8 mouse cellular contexts compared by ENCODE assay signal in the genomic region with DNA sequence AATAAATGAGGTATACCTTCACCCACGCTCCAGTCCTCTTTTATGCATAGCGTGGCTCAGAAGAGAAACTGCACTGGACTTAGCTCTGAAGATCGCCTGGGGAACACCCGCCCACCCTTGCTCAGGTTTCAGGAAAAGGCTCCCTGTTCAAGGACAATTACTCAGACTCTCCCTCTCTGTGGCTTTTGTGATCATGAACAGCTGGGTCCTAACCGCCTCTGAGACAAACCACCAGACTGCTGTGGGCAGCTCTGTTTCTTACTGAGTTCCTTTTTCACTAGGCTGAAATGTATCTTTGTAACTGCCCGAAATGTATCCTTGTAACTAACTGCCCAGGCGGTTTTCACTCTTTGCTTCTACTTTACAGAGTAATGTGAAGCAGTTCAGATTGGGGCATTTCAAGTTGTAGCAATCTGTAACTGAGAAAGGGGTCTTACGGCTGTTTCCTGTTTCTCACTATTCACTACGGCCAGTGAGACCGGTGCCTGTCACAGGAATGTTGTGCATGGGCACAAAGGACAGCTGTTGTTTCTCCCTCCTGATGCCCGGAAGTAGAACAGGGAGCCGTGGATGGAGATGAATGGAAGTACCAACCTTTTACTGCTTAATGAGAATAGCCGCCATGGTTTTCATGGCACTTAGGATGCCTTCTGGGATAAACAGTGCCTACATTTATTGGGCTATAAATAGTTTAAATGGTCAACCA. TPM values are rescaled to one million over a fixed set of nuclear protein-coding genes. Genes with fewer than 3 reads are reported as not detected.
DNase-seq lines count a peak whose midpoint lies in the region; ATAC-seq lines count a peak whose summit lies in the region.

No protein-coding gene starts in this region.

- no peak overlapping the region for H3K4me3 ChIP-seq in neural tube, embryonic 11.5 days (ENCODE audit: low read depth, low read length)
- no peak overlapping the region for H3K4me3 ChIP-seq in neural tube, embryonic 15.5 days (replicated peaks)

- WGBS in neural tube, embryonic 11.5 days, result 25% methylated on average over 13 of the region's 13 CpGs
- 18% methylated on average over 13 of the region's 13 CpGs for WGBS in neural tube, embryonic 15.5 days

- no peak overlapping the region; the same call in 1 of the 2 replicates for H3K27ac ChIP-seq in neural tube, embryonic 11.5 days (ENCODE audit: low read depth, low read length)
- no peak overlapping the region; the same call in 1 of the 2 replicates for H3K27ac ChIP-seq in neural tube, embryonic 15.5 days (replicated peaks)

- H3K36me3 ChIP-seq in neural tube, embryonic 11.5 days (ENCODE audit: control insufficient read depth, insufficient read depth, low read length), result no peaks in the 10 kb centered on the region
- H3K36me3 ChIP-seq in neural tube, embryonic 15.5 days, result no peaks in the 10 kb centered on the region

- H3K9ac ChIP-seq in neural tube, embryonic 11.5 days (ENCODE audit: low read length), result no peak overlapping the region
- H3K9ac ChIP-seq in neural tube, embryonic 15.5 days (replicated peaks), result no peak overlapping the region

- no peak overlapping the region for H3K4me2 ChIP-seq in neural tube, embryonic 11.5 days (ENCODE audit: low read depth)
- peak overlapping the region; percentile 4; the same call in 1 of the 2 replicates for H3K4me2 ChIP-seq in neural tube, embryonic 15.5 days

- H3K4me1 ChIP-seq in neural tube, embryonic 11.5 days (ENCODE audit: control insufficient read depth, insufficient read depth, low read length), result peaks cover 3% of the 10 kb centered on the region; the same call in 1 of the 2 replicates
- peaks cover 2% of the 10 kb centered on the region; the same call in 1 of the 2 replicates for H3K4me1 ChIP-seq in neural tube, embryonic 15.5 days

- no peaks in the 10 kb centered on the region for H3K27me3 ChIP-seq in neural tube, embryonic 11.5 days (ENCODE audit: control insufficient read depth, insufficient read depth, low read length)
- no peaks in the 10 kb centered on the region for H3K27me3 ChIP-seq in neural tube, embryonic 15.5 days (replicated peaks)

- no peak for ATAC-seq in neural tube, embryonic 11.5 days (ENCODE audit: insufficient read depth, low FRiP score, low TSS enrichment)
- ATAC-seq in neural tube, embryonic 15.5 days (ENCODE audit: low FRiP score), result no peak

- DNase-seq in frontal cortex, adult 2 months (ENCODE audit: extremely low spot score in 1 of 2, low spot score in 1 of 2), result peak; percentile 58 to 66
- no peak for DNase-seq in frontal cortex, postnatal 10 days (ENCODE audit: low spot score in 2 of 2)
- peak; percentile 40 for DNase-seq in neural tube, embryonic 11.5 days (ENCODE audit: low spot score)
- DNase-seq in neural tube, embryonic 10.5 days (ENCODE audit: extremely low spot score, low spot score), result no peak
- peak; percentile 1 for DNase-seq in induced T-regulatory cell, adult 2 months (ENCODE audit: low read depth)
- DNase-seq in thymus, adult 18-20 months, result no peak
- DNase-seq in urinary bladder, postnatal 10 days (ENCODE audit: low spot score), result no peak

- no peaks in the 10 kb centered on the region for H3K9me3 ChIP-seq in neural tube, embryonic 11.5 days (ENCODE audit: control insufficient read depth, low read length)
- no peaks in the 10 kb centered on the region; the same call in 1 of the 2 replicates for H3K9me3 ChIP-seq in neural tube, embryonic 15.5 days (replicated peaks)

RNA-seq across cellular contexts. Expression of a gene that starts 59.3 kb away (rescaled TPM):
- 15.1 and 17.1 TPM in 2 replicates for polyA plus RNA-seq in frontal cortex, adult 2 months (2012; rRNA removed)
- 25.2 and 27.8 TPM in 2 replicates for polyA plus RNA-seq in neural tube, embryonic 11.5 days (2014; fragmentation: Nextera tagmentation; extraction: Ambion mirVana)
- polyA plus RNA-seq in neural tube, embryonic 15.5 days (2015; fragmentation: Nextera tagmentation; extraction: Ambion mirVana), result 18.2 and 19.4 TPM in 2 replicates

Comparison
In these comparisons a context has a peak if more than half of its experiments do, and no peak if none do; other contexts are left out.
1. DNase-seq: peak in frontal cortex, adult 2 months (2 of 2), neural tube, embryonic 11.5 days (single experiment) and induced T-regulatory cell, adult 2 months (single experiment); none in frontal cortex, postnatal 10 days (0 of 2), neural tube, embryonic 10.5 days (single experiment), thymus, adult 18-20 months (0 of 2) and urinary bladder, postnatal 10 days (single experiment).